24 mouse cellular contexts compared by ENCODE assay signal in genomic region chr15:93268001-93268400, GRCm38 (mm10). TPM values are rescaled to one million over a fixed set of nuclear protein-coding genes. Genes with fewer than 3 reads are reported as not detected.
DNase-seq lines count a peak whose midpoint lies in the region; ATAC-seq and TF ChIP-seq lines count a peak whose summit lies in the region.
"Had no signal": no experiment of that assay in that cellular context is flagged by ENCODE, and none has a peak within 500 bp of the region (broad histone marks: within the 10 kb centered on the region; RNA-seq: fewer than 3 reads in every experiment).

No protein-coding gene starts in this region.

- no peak for ATAC-seq in midbrain, embryonic 11.5 days (ENCODE audit: low FRiP score)
- no peak for ATAC-seq in midbrain, embryonic 16.5 days
- ATAC-seq in G1E (ENCODE audit: extremely low read depth, insufficient number of reproducible peaks, low FRiP score, poor library complexity, severe bottlenecking): 0 out of 2 replicates have a peak, but pooled peaks have one; percentile 29
- ATAC-seq in granulocyte monocyte progenitor cell, adult 5-6 weeks (replicated peaks; ENCODE audit: poor library complexity, severe bottlenecking): peak; percentile 80
- ATAC-seq: CD4-positive, CD25-positive, alpha-beta regulatory T cell, adult 4 months; liver, postnatal 0 days; Patski had no signal

- no peaks in the 10 kb centered on the region for H3K36me3 ChIP-seq in midbrain, embryonic 11.5 days (ENCODE audit: control insufficient read depth, insufficient read depth, low read length)
- no peaks in the 10 kb centered on the region for H3K36me3 ChIP-seq in midbrain, embryonic 16.5 days (ENCODE audit: control insufficient read depth, insufficient read depth, low read length)
- H3K36me3 ChIP-seq in G1E (replicated peaks): peaks cover 66% of the 10 kb centered on the region
- no peaks in the 10 kb centered on the region for H3K36me3 ChIP-seq in splenic B cell, adult 2 months (ENCODE audit: control insufficient read depth, insufficient read depth, low read length, poor library complexity, severe bottlenecking)
- H3K36me3 ChIP-seq: embryonic facial prominence, embryonic 12.5 days; forebrain, embryonic 12.5 days; neural tube, embryonic 15.5 days had no signal

- no peak overlapping the region for H3K4me3 ChIP-seq in midbrain, embryonic 11.5 days (ENCODE audit: low read depth, low read length)
- no peak overlapping the region for H3K4me3 ChIP-seq in midbrain, embryonic 16.5 days (ENCODE audit: low read depth, low read length)
- H3K4me3 ChIP-seq in G1E (ENCODE audit: low read depth, low read length): no peak overlapping the region
- H3K4me3 ChIP-seq: embryonic facial prominence, embryonic 12.5 days; forebrain, embryonic 12.5 days; heart, embryonic 12.5 days; kidney, embryonic 15.5 days; left cerebral cortex, adult 2 months; limb, embryonic 10.5 days; neural tube, embryonic 15.5 days had no signal

- WGBS in midbrain, embryonic 11.5 days: 98% methylated on average over 1 of the region's 1 CpGs
- WGBS in midbrain, embryonic 16.5 days: 100% methylated on average over 1 of the region's 1 CpGs

- no peak overlapping the region for H3K27ac ChIP-seq in midbrain, embryonic 11.5 days (ENCODE audit: low read depth, low read length)
- no peak overlapping the region for H3K27ac ChIP-seq in midbrain, embryonic 16.5 days (ENCODE audit: low read length)
- H3K27ac ChIP-seq: embryonic facial prominence, embryonic 12.5 days; forebrain, embryonic 12.5 days; kidney, embryonic 15.5 days; left cerebral cortex, adult 2 months; limb, embryonic 10.5 days; neural tube, embryonic 15.5 days had no signal

- no peak overlapping the region for H3K4me2 ChIP-seq in midbrain, embryonic 11.5 days
- H3K4me2 ChIP-seq in midbrain, embryonic 16.5 days (ENCODE audit: low read length): no peak overlapping the region
- H3K4me2 ChIP-seq: embryonic facial prominence, embryonic 12.5 days; forebrain, embryonic 12.5 days; heart, embryonic 12.5 days; kidney, embryonic 15.5 days; liver, embryonic 11.5 days; neural tube, embryonic 15.5 days had no signal

- no peak overlapping the region for H3K9ac ChIP-seq in midbrain, embryonic 11.5 days (ENCODE audit: low read length)
- H3K9ac ChIP-seq in midbrain, embryonic 16.5 days (ENCODE audit: low read depth, low read length): no peak overlapping the region
- H3K9ac ChIP-seq: embryonic facial prominence, embryonic 12.5 days; forebrain, embryonic 12.5 days; heart, embryonic 12.5 days; kidney, embryonic 15.5 days; liver, postnatal 0 days; neural tube, embryonic 15.5 days had no signal

- H3K27me3 ChIP-seq in midbrain, embryonic 11.5 days (ENCODE audit: control insufficient read depth, insufficient read depth, low read length): no peaks in the 10 kb centered on the region
- no peaks in the 10 kb centered on the region for H3K27me3 ChIP-seq in midbrain, embryonic 16.5 days (ENCODE audit: control insufficient read depth, insufficient read depth, low read depth, low read length)
- H3K27me3 ChIP-seq in G1E (ENCODE audit: insufficient read depth, low read length): no peaks in the 10 kb centered on the region
- H3K27me3 ChIP-seq in splenic B cell, adult 2 months (ENCODE audit: control insufficient read depth, insufficient read depth, low read length, poor library complexity, severe bottlenecking): no peaks in the 10 kb centered on the region
- H3K27me3 ChIP-seq: embryonic facial prominence, embryonic 12.5 days; forebrain, embryonic 12.5 days; heart, embryonic 12.5 days; kidney, embryonic 15.5 days; neural tube, embryonic 15.5 days; Patski had no signal

- TF ChIP-seq CTCF in G1E (IDR thresholded peaks at IDR 0.05; ENCODE audit: low read depth, low read length): no peak

- no peaks in the 10 kb centered on the region for H3K9me3 ChIP-seq in midbrain, embryonic 11.5 days (ENCODE audit: control insufficient read depth, low read length)
- H3K9me3 ChIP-seq in midbrain, embryonic 16.5 days (replicated peaks; ENCODE audit: control insufficient read depth, low read length, poor library complexity, severe bottlenecking): no peaks in the 10 kb centered on the region
- no peaks in the 10 kb centered on the region for H3K9me3 ChIP-seq in G1E (replicated peaks)
- H3K9me3 ChIP-seq: embryonic facial prominence, embryonic 12.5 days; forebrain, embryonic 12.5 days; heart, embryonic 12.5 days; kidney, embryonic 15.5 days; limb, embryonic 10.5 days; neural tube, embryonic 15.5 days had no signal

- peak; percentile 60 for DNase-seq in midbrain, embryonic 11.5 days (ENCODE audit: low spot score, missing footprints)
- DNase-seq in G1E (ENCODE audit: low spot score): no peak
- peak; percentile 67 for DNase-seq in splenic B cell, adult 2 months (ENCODE audit: low read depth, low spot score)
- no peak for DNase-seq in layer of hippocampus, adult 9-11 months
- no peak for DNase-seq in kidney, postnatal 25 days
- DNase-seq: cerebellum, adult 11-12 months; cerebellum, postnatal 10 days; heart, postnatal 10 days; kidney, adult 11 months; liver, postnatal 0 days; thymus, adult 18-20 months; thymus, postnatal 36 days had no signal

- H3K4me1 ChIP-seq in midbrain, embryonic 11.5 days (ENCODE audit: control insufficient read depth, insufficient read depth, low read length): no peaks in the 10 kb centered on the region; the same call in 1 of the 2 replicates
- peaks cover 9% of the 10 kb centered on the region; the same call in 1 of the 2 replicates for H3K4me1 ChIP-seq in midbrain, embryonic 16.5 days (ENCODE audit: control insufficient read depth, insufficient read depth, low read length)
- H3K4me1 ChIP-seq in G1E (ENCODE audit: insufficient read depth, low read depth, low read length): peaks cover 32% of the 10 kb centered on the region

RNA-seq across cellular contexts. Expression of gene Gxylt1, which starts 7.0 kb away (rescaled TPM):
- polyA plus RNA-seq in midbrain, embryonic 11.5 days (2014; fragmentation: Nextera tagmentation; extraction: Ambion mirVana): 11.4 and 14.1 TPM in 2 replicates
- polyA plus RNA-seq in midbrain, embryonic 16.5 days (2015; fragmentation: Nextera tagmentation; extraction: Ambion mirVana): 5.2 and 6.0 TPM in 2 replicates
- total RNA-seq in G1E (2014; fragmentation: Nextera tagmentation) (18.4 and 19.9 TPM in 2 replicates), G1E (2017) (15.5 and 21.0 TPM in 2 replicates)
- 2.4 and 3.2 TPM in 2 replicates for polyA plus RNA-seq in G1E (2012)
- total RNA-seq in granulocyte monocyte progenitor cell, adult 5-6 weeks (2014; fragmentation: Nextera tagmentation): 19.9 and 23.6 TPM in 2 replicates
- total RNA-seq in granulocyte monocyte progenitor cell, adult 5-6 weeks (2017): 33.4 and 33.6 TPM in 2 replicates

Comparison
In these comparisons a context has a peak if more than half of its experiments do, and no peak if none do; other contexts are left out.
1. ATAC-seq: peak in G1E (single experiment) and granulocyte monocyte progenitor cell, adult 5-6 weeks (single experiment); none in midbrain, embryonic 11.5 days (single experiment) and midbrain, embryonic 16.5 days (single experiment).
2. DNase-seq: peak in midbrain, embryonic 11.5 days (single experiment) and splenic B cell, adult 2 months (single experiment); none in G1E (single experiment), layer of hippocampus, adult 9-11 months (single experiment) and kidney, postnatal 25 days (0 of 2).